Mouse (Mus musculus): ENCODE data around the gene Traf2.
"Not testable (repeated sequence)": the region's sequence is repeated elsewhere in the genome, so short reads cannot be mapped to it uniquely, and the experiment has no call there.

Gene Traf2

GRCm38 (mm10) chr2:25575432-25576027, 28.8 kb upstream of the Traf2 start:
- DNase-seq = peak; percentile 63 to 77

GRCm38 (mm10) chr2:25574579-25575431, 28.1 kb upstream of the Traf2 start, which contains the start of the genes Mamdc4 and Phpt1:
Gene Mamdc4, minus strand, starts transcription at chr2:25574845.
Gene Phpt1, minus strand, starts transcription at chr2:25575224.
- DNase-seq = peak; percentile 97 to 98

GRCm38 (mm10) chr2:25574136-25574535, 27.4 kb upstream of the Traf2 start:
- DNase-seq = no peak

- DNase-seq = no peak
Measured at GRCm38 (mm10) chr2:25573068-25573467, 26.3 kb upstream of the Traf2 start.

- no peak for DNase-seq
Measured at GRCm38 (mm10) chr2:25571221-25571620, 24.5 kb upstream of the Traf2 start.

GRCm38 (mm10) chr2:25569323-25569722, 22.6 kb upstream of the Traf2 start:
- no peak for DNase-seq

GRCm38 (mm10) chr2:25568473-25569019, 21.8 kb upstream of the Traf2 start:
- no peak for DNase-seq

GRCm38 (mm10) chr2:25566558-25566957, 19.8 kb upstream of the Traf2 start:
- DNase-seq = no peak

GRCm38 (mm10) chr2:25565741-25566140, 19.0 kb upstream of the Traf2 start:
- no peak for DNase-seq

- DNase-seq = no peak
Measured at GRCm38 (mm10) chr2:25561946-25562345, 15.2 kb upstream of the Traf2 start.

- no peak for DNase-seq
Measured at GRCm38 (mm10) chr2:25560551-25560950, 13.8 kb upstream of the Traf2 start.

- DNase-seq = no peak
Measured at GRCm38 (mm10) chr2:25558774-25559173, 12.0 kb upstream of the Traf2 start.

GRCm38 (mm10) chr2:25557964-25558360, 11.2 kb upstream of the Traf2 start:
- no peak for DNase-seq

GRCm38 (mm10) chr2:25557221-25557963, 10.7 kb upstream of the Traf2 start, which contains the start of gene Edf1:
Gene Edf1, plus strand, starts transcription at chr2:25557847.
- DNase-seq = peak; percentile 96 to 97

GRCm38 (mm10) chr2:25556296-25556695, 9.6 kb upstream of the Traf2 start:
- no peak for DNase-seq

GRCm38 (mm10) chr2:25555479-25555878, 8.7 kb upstream of the Traf2 start:
- DNase-seq = not testable (repeated sequence)

GRCm38 (mm10) chr2:25553171-25553786, 6.5 kb upstream of the Traf2 start:
- DNase-seq = not testable (repeated sequence)

- peak in 1 of 2 experiments; percentile 58 for DNase-seq
Measured at GRCm38 (mm10) chr2:25551186-25551585, 4.4 kb upstream of the Traf2 start.

GRCm38 (mm10) chr2:25549021-25549991, 2.6 kb upstream of the Traf2 start:
- DNase-seq = no peak

GRCm38 (mm10) chr2:25545996-25546810, 537 bp downstream of the Traf2 start:
- no peak for DNase-seq

Data from lung, postnatal 4 days (tissue).